Mouse (Mus musculus) thymus, postnatal 14 days (tissue): ENCODE results near the gene Mlec.

Experiments
- DNase-seq: peaks from one replicate; pipeline ENCODE4 v3.0.0; 2021

The Mlec gene

GRCm38 (mm10) chr5:115158040-115158983 lies at the start of gene Mlec:
Mlec (minus strand) TSS chr5:115158179.
- peak; percentile 99 for DNase-seq

DNA sequence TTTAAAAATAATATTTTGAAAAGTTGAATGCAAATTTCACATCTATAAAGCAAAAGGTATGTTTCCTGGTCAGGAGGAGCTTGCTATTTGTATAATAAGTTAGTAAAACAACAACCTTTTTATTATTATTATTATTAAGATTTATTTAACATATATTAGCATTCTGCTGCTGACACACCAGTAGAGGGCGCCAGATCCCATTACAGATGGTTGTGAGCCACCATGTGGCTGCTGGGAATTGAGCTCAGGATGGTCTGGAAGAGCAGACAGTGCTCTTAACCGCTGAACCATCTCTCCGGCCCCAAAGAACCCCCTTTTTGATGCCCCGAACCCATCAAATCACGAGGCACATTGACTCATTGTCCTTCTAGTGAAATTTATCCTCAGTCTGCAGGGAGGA lies 49.3 kb upstream of the Mlec start:
- no peak for DNase-seq

DNA sequence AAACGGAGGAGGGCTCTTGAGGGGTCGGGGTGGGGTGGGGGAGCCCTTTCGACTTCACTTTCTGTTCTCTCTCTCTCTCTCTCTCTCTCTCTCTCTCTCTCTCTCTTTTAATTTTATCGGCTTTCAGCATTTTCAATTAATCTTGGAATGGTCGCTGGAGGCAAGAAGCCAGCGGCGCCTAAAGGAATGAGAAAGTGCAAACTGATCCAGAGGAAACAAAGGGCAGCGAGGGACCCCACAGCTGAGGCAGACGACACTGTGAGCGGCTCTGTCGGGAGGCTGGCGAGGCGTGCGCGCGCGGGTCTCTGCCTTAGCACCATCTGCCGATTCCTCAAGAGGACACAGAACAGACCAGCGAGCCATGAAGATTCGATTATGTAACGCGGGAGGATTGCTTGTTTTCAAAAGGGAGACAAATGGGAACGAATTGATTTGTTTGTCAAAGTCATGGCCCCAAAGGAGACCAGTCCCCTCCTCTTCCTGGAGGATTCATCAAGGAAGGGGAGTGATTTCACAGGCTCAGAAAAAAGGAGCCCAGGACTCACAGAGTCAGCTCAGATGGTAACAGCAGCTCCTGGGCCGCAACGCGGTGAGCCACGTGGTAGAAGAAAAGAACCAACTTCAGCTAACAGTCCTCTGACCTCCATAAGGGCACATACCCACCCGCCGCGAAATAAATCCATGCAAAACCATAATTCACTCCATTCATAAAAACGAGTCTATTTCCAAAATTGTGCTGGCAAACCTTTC lies 46.8 kb upstream of the Mlec start:
- DNase-seq: peak; percentile 18

DNA sequence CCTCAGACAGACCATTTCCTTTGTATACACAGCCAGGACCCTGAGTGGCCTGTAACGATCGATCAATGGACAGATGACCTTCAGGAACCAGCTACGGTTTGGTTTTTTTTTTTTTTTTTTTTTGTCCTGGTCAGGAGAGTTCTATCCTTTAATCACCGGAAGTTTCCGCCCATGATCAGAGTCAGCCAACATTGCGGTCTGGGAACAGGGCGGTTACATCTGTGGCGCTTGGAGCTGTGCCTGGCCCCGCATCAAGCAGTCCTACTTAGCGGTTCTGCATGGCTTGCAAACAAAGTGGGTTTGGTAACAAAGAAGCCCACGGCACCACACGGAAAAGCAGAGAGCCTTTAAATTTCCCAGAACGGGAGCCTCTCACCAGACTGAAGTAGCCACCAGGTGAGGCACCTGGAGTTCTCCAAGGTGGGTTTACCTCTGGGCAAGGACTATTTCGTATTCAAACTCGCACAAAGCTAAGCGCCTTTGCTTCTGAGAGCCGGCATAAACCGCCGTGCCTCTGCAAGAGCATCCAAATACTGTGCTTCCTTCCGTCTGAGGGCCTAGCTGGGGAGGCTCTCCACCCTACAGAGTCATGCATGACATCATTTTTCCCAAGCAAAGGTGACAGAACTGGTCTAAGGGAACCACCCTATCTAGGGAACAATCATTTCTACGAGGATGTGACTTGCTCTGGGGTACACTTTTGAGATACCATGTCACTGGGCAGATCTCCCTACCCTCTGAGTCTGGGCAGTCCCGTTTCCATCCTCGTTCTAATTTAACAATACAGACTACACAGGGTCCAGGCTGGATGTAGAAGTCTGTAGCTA lies 46.0 kb upstream of the Mlec start:
- no peak for DNase-seq

GRCm38 (mm10) chr5:115194626-115195221 lies 36.7 kb upstream of the Mlec start:
- no peak for DNase-seq

DNA sequence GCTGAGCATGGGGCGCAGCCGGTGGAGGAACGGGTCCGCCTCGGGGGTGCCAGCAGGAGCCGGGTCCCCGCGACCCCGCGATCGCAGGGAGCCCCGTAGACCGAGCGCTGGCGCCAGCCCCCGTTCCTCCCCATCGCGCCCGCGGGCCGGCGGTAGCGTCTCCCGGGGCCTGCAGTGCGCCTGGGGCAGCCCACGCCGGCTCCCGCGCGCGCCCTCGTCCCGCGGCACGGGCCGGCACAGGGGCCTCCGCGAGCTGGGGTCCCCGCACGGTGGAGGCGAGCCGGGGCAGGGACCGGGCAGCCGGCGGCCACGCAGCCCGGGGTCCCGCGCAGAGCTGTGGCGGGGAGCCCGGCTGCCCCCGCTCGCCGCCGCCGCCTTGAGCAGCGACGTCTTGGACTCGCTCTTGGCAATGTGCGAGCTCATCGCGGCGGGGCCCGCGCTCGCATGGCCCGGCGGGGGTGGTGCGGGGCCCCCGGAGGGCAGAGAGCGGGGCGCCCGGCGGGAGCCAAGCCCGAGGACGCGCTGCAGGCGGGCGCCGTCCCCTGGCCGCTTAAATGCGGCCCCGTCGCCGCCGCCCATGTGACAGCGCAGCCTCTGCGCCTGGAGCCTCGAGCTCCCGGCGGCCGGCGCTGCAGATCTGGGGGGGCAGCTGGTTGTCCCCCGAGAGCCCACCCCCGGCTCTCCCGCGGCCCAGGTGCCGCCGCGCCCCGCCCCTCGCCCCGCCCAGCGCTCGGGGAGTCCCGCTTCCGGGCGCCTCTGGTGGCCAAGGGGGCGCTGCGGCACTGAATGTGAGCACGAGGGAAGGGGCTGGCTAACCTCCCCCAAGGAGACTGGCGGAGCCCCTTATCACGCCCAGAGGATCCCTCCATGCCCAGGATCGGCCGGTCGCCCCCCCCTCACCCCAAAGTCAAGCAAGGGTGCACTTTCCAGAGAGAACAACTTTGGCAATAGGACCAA lies 36.0 kb upstream of the Mlec start, which contains the start of gene Cabp1:
Gene Cabp1, minus strand, starts transcription at position 713 of the 957 bp plus-strand sequence.
- DNase-seq: peak; percentile 90

- DNase-seq: peak; percentile 62
Observed at GRCm38 (mm10) chr5:115193226-115193625, 35.2 kb upstream of the Mlec start.

GRCm38 (mm10) chr5:115192828-115193195 lies 34.8 kb upstream of the Mlec start:
- no peak for DNase-seq

DNA sequence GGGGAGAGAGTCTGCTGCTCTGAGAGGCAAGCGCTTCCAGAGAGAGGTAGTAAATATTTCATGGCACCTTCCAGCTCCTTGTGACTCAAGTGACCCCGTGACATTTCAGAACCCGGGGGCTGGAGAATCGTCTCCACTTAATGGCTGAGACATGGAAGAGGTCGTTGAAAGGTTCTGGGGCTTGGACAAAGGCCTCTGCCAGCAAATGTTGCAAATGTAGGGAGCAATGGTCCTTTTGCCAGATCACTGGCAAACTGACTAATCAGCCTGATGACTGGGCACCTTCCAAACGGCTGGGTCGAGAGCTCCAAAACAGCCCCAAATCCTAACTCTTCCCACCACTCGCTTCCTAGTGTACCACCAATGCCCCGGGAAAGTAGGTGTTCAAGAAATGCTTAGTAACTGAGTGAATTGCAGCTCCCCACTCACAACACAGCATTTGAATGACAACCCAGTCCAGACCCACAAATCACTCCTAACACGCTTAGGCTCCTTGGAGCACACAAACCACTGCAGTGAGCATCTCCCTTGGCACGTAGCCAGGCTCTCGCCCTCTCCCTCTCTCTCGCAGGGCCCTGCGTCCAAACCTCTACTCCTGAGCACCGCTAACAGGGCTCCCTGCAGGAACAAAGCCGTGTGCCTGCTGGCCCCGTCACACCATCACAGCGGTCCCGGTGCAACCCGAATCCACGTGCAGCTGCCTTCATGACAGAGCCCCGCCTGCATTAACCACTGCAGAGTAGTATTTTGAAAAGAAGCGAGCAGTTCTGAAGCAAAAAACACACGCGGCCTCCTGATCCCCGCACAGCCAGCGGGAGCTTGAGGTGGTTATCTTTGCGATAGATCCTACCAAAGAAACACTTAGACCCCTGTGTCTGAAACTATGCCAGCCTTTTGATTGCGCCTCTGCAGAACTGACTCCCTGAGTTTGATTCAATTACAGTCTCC lies 34.2 kb upstream of the Mlec start:
- no peak for DNase-seq

GRCm38 (mm10) chr5:115190081-115190480 lies 32.1 kb upstream of the Mlec start:
- DNase-seq: no peak

GRCm38 (mm10) chr5:115188824-115189223 lies 30.8 kb upstream of the Mlec start:
- peak; percentile 55 for DNase-seq

GRCm38 (mm10) chr5:115187188-115188131 lies 29.5 kb upstream of the Mlec start:
- DNase-seq: peak; percentile 92

DNA sequence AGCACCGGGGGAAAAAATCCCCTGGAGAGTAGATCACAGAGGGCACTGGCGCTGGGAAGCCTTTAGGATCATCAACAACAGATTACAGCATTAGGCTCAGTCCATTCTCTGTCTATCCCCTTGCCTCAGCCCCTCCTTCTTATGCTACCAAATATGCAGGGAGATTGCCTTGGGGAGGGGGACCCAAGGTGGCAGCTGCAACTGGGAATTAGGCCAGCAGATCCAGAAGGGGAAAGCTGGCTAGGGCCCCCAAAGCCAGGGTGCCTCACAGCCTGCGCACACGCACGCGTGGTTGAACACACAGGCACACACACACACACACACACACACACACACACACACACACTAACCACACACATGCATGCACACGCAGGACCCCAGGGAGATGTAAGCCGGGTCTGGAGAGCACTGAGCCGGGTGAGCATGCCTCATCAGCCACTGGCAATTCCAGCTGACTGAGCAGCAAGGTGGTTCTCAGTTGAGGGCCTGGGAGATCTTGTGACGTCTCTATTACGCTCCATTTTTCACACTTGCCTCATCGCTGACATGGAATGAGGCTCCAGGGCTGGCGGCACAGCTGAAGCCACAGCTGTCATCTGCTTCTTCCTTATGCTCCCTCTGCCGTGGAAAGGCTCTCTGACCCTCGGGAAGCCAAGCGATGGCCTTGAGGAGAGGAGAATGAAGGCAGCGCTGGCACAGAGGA lies 28.5 kb upstream of the Mlec start:
- no peak for DNase-seq

- DNase-seq: no peak
Observed at GRCm38 (mm10) chr5:115184726-115185125, 26.7 kb upstream of the Mlec start.

GRCm38 (mm10) chr5:115183482-115183881 lies 25.5 kb upstream of the Mlec start:
- DNase-seq: no peak

DNA sequence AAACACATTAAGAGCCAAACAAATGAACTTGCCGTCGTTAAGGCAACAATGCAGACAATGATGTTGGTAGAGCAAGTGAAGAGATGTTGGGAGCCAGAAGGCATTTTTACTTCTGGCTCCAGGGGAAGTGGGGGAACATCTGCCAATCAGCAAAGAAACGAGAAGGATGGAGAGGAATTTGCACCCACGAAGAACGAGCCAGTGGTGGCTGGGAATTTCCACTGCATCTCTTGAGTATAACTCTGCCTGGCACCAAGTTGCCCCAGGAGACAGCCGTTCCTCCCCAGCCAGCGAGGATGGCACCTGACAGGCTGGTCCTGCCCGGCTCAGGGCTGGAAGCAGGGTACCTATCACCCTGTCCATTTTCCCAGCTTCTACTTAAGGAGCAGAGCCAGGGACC lies 24.9 kb upstream of the Mlec start:
- no peak for DNase-seq

DNA sequence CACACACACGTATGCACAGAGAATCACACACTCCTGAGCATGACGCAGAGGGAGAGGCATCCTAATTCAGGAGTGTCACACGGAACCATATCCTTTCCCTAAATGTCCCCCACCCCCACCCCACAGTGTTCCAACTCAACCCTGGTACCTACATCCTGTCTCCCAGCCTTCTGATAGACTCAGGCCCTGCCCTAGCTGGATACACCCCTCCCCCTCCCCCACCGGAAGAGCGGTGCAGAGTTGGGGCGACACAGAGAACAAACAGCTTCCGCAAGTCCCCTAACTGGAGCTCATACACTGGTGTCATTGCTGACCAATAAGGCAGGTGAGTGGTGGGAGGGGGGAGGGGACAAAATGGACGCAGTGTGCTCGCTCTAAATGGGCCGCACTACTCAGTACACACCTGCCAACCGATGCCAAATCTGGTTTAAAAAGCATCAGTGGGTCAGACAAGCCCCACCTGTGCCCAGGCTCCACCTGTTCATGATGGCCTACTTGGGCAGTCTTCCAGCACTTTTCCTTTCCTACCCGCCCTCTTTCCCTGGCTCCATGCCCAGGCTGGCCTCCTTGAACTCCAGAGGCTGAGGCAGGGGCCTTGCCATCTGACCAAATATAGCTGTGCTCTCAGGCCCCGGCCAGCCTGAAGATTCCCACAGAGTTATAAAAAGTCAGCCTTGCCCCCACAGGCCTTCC lies 23.4 kb upstream of the Mlec start:
- peak; percentile 72 for DNase-seq

DNA sequence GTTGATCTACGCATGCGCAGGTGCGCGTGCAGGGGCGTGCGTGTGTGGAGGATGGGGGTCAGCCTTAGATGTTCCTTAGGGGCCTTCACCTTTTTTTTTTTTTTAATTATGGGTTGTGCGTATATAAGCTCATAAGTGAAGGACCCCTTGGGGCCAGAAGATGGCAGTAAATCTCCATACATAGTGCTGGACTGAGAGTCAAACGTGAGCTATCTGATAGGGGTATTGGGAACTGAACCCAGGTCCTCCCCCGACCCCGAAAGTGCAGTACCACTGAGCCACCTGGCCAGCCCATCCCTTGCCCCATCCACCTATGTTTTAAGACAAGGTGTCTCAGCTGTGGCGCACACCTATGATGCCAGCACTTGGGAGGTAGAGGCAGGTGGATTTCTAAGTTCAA lies 21.6 kb upstream of the Mlec start:
- no peak for DNase-seq
